Mouse (Mus musculus) liver, adult 2 months (tissue): ENCODE measurements at regions not wholly inside any gene's neighbourhood (a gene's known extent, or its start where the extent isn't known, plus 50 kb on each side); places are given as distances from the start of the nearest gene placed in this dataset.

Experiments used
- DNase-seq: peaks from one replicate; pipeline ENCODE4 v3.0.0-alpha.2; 2011; ENCODE audit warnings: low read depth, low spot score; ENCODE audit errors: extremely low read depth
- H3K27ac ChIP-seq: fragments of 200-500 bp; replicated peaks from 2 replicates; pipeline ENCODE4 v1.5.1; 2012; ENCODE audit warnings: low read depth, mild to moderate bottlenecking, control low read depth, inconsistent platforms, low read length; ENCODE audit not compliant: insufficient read depth
- H3K27me3 ChIP-seq: fragments of 200-500 bp; 2 replicates; pipeline ENCODE4 v1.6.1; 2012; ENCODE audit warnings: mild to moderate bottlenecking, moderate library complexity, low read length, inconsistent platforms; ENCODE audit not compliant: control insufficient read depth, insufficient read depth
- H3K36me3 ChIP-seq: fragments of 200-500 bp; 2 replicates; pipeline ENCODE4 v1.6.1; 2012; ENCODE audit warnings: low read length, inconsistent platforms; ENCODE audit not compliant: control insufficient read depth, insufficient read depth
- H3K4me1 ChIP-seq: fragments of 200-500 bp; 2 replicates; pipeline ENCODE4 v1.6.1; 2011; ENCODE audit warnings: low read length; ENCODE audit not compliant: control insufficient read depth, insufficient read depth
- H3K4me3 ChIP-seq: fragments of 200-500 bp; 2 replicates; pipeline ENCODE4 v1.5.1; 2011; ENCODE audit warnings: low read depth, mild to moderate bottlenecking, control low read depth, low read length, moderate library complexity; ENCODE audit not compliant: insufficient read depth
- H3K79me2 ChIP-seq: fragments of 200-500 bp; 2 replicates; pipeline ENCODE4 v1.6.1; 2012; ENCODE audit warnings: inconsistent platforms, mild to moderate bottlenecking, low read length, moderate library complexity; ENCODE audit not compliant: control insufficient read depth, insufficient read depth
- H3K9ac ChIP-seq: fragments of 200-500 bp; 2 replicates; pipeline ENCODE4 v1.6.1; 2012; ENCODE audit warnings: low read depth, mild to moderate bottlenecking, control low read depth, inconsistent platforms, low read length
- CTCF ChIP-seq: fragments of 200-500 bp; IDR thresholded peaks from 2 replicates; pipeline ENCODE4 v1.5.1; 2011; ENCODE audit warnings: low read depth, low read length, control low read depth
- POLR2A ChIP-seq: fragments of 200-500 bp; IDR thresholded peaks from 2 replicates; pipeline ENCODE4 v1.6.1; 2011; ENCODE audit warnings: low read length, control low read depth; ENCODE audit not compliant: insufficient read depth; ENCODE audit errors: extremely low read depth
- WGBS: fragments of 180-500 bp; shearing (Covaris S2); methylation state at CpG from one replicate; pipeline ENCODE4 v1.1.7; 2018; 5-methylcytosine and 5-hydroxymethylcytosine counted together

DNA sequence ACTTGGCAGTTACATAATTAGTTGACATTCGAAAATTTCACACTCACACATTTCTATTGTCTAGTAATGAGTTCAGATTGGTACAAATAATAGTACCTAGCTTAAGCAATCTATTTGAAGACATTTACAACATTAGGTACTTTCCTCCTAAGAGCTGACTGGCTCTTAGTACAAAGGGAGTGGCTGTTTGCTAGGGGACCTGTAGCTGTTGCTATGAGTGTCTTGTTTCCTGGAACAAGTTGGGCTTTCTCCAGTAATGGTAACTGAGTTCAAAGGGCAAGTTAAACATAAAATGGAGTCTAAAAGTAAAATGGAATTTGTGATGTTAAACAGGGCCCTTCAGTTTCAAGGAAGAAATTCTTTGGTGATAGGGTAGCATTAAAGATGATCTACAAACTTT lies 910.4 kb downstream of the Diaph3 start:
- 35% methylated on average over 1 of the region's 1 CpGs for WGBS

DNA sequence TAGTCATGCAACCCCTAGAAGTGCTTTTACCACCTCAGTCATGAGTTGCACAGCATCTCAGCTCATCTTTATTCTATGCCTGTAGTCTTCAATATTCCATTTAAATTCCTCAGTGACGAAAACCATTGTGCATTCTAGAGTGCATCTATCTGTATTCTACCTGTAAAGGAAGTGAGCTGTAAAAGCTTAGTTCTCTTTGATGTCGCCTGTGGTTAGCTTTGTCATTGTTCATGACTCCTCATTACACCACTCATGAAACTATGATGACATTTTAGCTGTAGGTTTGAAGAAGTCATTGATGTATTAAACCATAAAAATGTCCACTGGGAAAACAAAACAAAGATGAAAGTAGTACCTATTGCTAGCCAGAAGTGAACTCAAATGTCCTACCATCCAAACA lies 911.3 kb downstream of the Diaph3 start:
- peaks cover 2% of the 10 kb centered on the region; the same call in 1 of the 2 replicates for H3K4me1 ChIP-seq
- no peaks in the 10 kb centered on the region for H3K27me3 ChIP-seq
- H3K27ac ChIP-seq: no peak overlapping the region
- H3K4me3 ChIP-seq: no peak overlapping the region
- TF ChIP-seq CTCF (no peak), POLR2A (no peak)
- no peak for DNase-seq
- H3K79me2 ChIP-seq: no peaks in the 10 kb centered on the region
- no peak overlapping the region for H3K9ac ChIP-seq
- H3K36me3 ChIP-seq: no peaks in the 10 kb centered on the region
- 84% methylated on average over 2 of the region's 2 CpGs for WGBS

More for the DNA sequence above, 910.4 kb downstream of the Diaph3 start:
- Histone ChIP-seq H3K4me3 (no peak overlapping the region), H3K27ac (no peak overlapping the region), H3K27me3 (no peaks in the 10 kb centered on the region), H3K9ac (no peak overlapping the region), H3K79me2 (no peaks in the 10 kb centered on the region), H3K4me1 (peaks cover 2% of the 10 kb centered on the region; the same call in 1 of the 2 replicates), H3K36me3 (no peaks in the 10 kb centered on the region)
- TF ChIP-seq POLR2A (no peak), CTCF (no peak)
- DNase-seq: no peak

DNA sequence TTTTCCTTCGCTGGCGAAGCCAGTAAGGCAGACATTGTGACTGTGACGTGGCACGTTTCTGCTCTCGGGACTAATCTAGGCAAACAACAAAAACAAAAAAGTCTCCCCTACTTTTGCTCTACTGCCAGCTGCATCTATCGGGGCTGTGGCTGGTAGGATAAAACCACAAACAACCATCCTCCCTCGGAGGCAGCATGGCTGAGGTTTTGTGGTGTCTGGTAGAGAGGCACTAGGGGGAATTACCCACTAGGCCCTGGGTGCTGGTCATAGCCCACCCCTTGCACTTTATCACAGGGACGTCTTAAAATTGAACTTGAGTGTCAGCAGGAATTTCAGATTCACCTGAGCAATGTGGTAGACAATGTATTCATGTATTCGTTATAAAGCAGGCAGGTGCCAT lies 925.3 kb downstream of the Diaph3 start:
- no peaks in the 10 kb centered on the region for H3K36me3 ChIP-seq
- H3K27me3 ChIP-seq: no peaks in the 10 kb centered on the region
- TF ChIP-seq CTCF: no peak
- no peak for TF ChIP-seq POLR2A
- no peak overlapping the region for H3K4me3 ChIP-seq
- no peak overlapping the region for H3K9ac ChIP-seq
- H3K4me1 ChIP-seq: no peaks in the 10 kb centered on the region
- WGBS: 76% methylated on average over 9 of the region's 9 CpGs
- no peak for DNase-seq
- H3K27ac ChIP-seq: no peak overlapping the region
- no peaks in the 10 kb centered on the region for H3K79me2 ChIP-seq

DNA sequence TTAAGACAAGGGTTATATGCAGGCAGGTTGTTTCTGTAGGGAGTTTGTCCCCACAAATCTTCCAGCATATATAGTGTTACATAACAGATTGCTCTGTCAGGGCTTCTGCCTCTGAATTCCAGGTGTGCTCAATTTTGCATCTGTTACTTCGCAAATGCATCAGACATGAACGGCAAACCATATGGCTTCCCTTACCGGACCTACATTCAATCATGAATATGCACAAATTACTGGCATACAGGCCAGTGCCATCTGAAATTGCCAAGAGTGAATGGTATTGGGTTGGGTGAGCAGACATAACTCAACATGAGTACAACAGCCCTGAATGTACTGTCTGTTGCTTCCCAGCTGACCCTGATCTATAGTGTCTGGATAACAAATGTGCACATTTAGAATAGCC lies 929.4 kb downstream of the Diaph3 start:
- Histone ChIP-seq H3K4me1 (no peaks in the 10 kb centered on the region), H3K9ac (no peak overlapping the region), H3K79me2 (no peaks in the 10 kb centered on the region), H3K4me3 (no peak overlapping the region), H3K27ac (no peak overlapping the region), H3K27me3 (no peaks in the 10 kb centered on the region), H3K36me3 (no peaks in the 10 kb centered on the region)
- DNase-seq: no peak
- TF ChIP-seq POLR2A (no peak), CTCF (no peak)
- 98% methylated on average over 3 of the region's 3 CpGs for WGBS

DNA sequence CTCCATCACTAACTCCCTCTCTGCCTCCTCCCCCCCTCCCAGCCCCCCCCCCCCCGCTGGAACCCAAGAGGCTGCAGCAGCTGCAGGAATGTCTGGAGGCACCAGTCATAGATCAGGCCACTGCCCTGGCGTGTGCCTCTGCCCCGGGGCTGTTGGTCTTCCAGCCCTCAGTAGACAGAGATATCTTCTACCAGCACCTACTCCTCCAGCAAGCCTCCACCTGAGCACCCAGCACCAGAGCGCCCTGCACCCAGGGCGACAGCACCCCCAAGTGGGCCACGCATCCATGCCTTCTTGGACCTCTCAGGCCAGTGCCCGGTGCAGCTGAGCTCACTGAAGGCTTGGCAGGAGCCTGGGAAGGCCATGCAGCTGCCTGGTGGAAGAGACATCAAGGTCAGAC lies 936.5 kb downstream of the Diaph3 start:
- Histone ChIP-seq H3K27ac (no peak overlapping the region), H3K36me3 (no peaks in the 10 kb centered on the region), H3K79me2 (no peaks in the 10 kb centered on the region), H3K4me1 (no peaks in the 10 kb centered on the region), H3K27me3 (no peaks in the 10 kb centered on the region), H3K4me3 (no peak overlapping the region), H3K9ac (no peak overlapping the region)
- 77% methylated on average over 7 of the region's 7 CpGs for WGBS
- TF ChIP-seq POLR2A: no peak
- no peak for TF ChIP-seq CTCF
- DNase-seq: no peak

DNA sequence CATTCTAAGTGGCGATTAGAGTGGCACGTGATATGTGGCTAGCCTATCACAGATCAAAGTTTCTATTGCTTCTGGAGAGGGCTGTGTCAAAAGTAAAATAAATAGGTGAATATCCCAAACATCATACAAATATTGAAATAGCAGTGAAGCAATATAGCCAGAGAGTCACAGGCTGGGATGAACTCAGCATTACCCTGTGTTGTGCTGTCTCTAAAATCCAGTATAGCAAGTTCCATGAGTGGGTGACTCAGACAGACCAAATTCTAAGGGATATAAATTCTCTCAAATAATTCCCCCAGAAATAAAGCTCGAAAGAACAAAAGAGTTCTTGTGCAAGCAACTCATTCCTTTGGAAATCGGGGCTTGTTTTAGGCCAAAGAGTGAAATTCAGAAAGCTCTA lies 943.2 kb downstream of the Diaph3 start:
- H3K27ac ChIP-seq: no peak overlapping the region
- no peak for TF ChIP-seq CTCF
- no peak for TF ChIP-seq POLR2A
- H3K79me2 ChIP-seq: no peaks in the 10 kb centered on the region
- DNase-seq: no peak
- no peaks in the 10 kb centered on the region for H3K4me1 ChIP-seq
- H3K36me3 ChIP-seq: no peaks in the 10 kb centered on the region
- H3K27me3 ChIP-seq: no peaks in the 10 kb centered on the region
- no peak overlapping the region for H3K9ac ChIP-seq
- H3K4me3 ChIP-seq: no peak overlapping the region
- WGBS: 85% methylated on average over 4 of the region's 4 CpGs
